Mouse (Mus musculus) gastrocnemius, postnatal 36 days (tissue): Measurements from ENCODE around the gene Nwd2. TPM values are rescaled to one million over a fixed set of nuclear protein-coding genes. Genes with fewer than 3 reads are reported as not detected.

ENCODE experiments used
- DNase-seq, 2 experiments: peaks; one replicate each; pipeline ENCODE4 v3.0.0; 2022
- intact Hi-C: fragments of 180-260 bp; cut with DNase I; formaldehyde crosslinking; loops from one replicate; pipeline ENCODE4 v1.15.1; 2025
- total RNA-seq, 2 experiments: library from RNA; stranded (reverse); gene quantifications; 2 replicates each; pipeline ENCODE4 v1.2.3; 2021

The Nwd2 gene
- total RNA-seq, 2 experiments from 2014 or later, result not detected

DNA sequence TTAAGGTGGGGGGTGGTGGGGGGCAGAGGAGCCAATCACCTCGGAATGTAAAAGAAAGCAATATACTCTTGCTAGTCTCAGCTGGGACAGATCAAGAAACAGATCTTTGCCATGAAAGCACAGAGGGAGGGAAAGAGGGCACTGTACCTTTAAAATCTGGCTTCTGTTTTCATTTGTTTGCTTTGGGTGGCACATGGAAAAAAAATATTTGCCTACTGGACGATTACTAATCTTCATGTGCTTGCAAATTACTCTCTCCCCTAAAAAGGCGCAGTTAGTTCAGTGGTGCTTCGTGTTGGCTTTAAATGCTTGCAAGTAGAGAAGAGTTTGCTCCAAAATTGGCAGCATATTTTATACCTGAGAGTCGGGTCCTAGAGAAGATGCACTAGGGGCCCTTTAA is 177.0 kb downstream of the Nwd2 start:
- no peak for DNase-seq
- intact Hi-C loops, result no loop called here

DNA sequence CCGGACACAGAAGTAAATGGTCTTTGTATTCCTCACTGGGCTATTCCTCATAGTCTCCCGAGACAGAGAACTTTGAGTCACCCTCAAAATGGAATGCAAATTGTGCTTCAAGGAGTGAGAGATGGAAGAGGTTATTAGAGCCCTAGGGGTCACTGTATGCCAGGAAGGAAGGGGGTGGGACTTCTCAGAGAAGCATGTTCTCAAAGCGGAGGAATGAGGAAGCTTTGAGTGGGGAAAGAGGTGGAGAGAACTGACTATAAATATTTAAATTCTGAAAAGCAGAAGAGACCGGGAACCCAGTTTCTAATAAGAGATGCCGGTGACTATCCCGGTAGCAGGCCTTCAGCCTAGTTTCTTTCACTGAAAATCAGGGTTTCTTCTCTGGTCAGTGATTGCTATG is 178.1 kb downstream of the Nwd2 start:
- intact Hi-C loops, result no loop called here
- DNase-seq, result no peak

DNA sequence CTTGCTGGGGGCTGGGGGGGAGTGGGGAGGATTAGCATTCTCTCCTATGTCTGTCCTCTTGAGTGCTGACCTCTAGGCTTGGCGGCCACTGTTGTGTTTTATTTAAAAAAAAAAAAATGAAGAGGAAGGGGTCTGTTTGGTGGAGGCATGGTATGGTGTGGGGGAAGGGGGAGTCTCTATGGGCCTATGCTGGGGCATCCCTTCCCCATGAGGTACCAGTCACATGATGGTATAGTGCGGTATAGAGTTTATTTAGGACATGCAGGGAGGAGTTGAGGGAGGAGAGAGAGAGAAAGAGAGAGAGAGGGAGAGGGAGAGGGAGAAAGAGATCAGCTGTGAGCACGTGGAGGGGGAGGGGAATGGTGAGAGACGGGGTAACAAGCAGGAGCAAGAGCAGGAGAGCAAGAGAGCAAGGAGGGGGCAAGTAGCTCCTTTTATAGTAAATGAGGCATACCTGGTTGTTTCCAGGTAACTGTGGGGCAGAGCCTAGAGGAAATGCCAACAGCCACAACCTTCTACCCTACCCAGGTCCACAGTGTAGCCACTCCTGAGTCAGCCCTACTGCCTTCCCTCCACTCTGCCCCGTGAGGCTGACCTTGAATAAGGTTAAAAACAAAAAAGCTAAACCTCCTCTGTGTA is 178.6 kb downstream of the Nwd2 start:
- DNase-seq, result no peak
- intact Hi-C loops, result no loop called here

DNA sequence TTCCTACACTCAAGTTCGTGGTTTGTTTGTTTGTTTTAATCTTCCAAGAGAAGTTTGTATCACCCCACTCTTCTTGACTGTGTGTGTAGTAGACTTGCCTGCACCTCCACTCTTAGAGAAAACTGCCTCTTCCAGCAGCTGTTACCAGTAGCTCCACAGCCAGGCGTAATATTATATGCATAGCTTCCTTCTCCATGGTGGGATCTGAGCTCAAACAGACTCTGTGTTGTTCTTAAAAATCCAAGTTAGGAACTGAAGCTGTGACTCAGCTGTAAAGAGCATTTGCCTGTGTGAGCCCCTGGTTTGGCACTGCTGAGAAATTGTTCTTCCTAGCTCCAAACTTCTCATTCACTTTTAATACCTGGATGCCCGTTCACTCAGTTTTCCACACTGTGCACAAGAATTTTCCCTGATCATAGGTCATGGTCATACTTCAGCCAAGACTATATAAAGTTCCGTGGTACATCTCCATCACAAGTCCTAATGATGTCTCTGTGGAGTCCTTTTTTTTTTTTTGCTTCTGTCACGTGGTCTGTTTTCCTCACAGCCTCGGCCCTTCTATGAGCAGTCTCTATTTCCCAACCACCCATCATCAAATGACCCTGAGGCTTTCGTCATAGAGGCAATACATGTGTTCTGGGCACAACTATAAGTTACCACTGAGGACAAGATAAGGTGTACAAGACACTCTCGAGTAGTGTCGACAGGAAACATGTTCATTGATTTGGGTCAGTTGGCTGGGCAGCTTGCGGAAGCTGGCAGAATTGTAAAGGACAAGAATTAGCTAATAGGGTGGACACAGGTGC is 179.7 kb downstream of the Nwd2 start:
- DNase-seq, result no peak
- intact Hi-C loops, result no loop called here

DNA sequence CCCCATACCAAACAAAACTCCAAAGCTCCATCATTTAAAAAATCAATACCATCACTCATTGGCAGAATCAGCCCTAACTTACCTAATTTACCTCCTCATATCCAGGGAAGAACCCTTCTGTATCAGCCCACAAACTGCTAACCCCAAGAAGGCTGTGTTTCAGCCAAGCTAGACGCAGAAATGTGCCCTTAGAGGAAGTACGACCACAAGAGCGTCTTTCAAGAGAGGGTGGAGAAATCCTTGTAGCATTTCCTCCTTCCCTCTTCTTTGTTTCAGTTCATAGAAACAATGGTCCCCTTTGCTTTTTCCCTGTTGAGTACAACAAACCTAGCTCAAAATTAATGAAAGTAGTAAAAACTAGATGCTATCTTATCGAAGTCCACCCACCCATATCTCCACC is 182.2 kb downstream of the Nwd2 start:
- intact Hi-C loops, result no loop called here
- DNase-seq, result no peak

DNA sequence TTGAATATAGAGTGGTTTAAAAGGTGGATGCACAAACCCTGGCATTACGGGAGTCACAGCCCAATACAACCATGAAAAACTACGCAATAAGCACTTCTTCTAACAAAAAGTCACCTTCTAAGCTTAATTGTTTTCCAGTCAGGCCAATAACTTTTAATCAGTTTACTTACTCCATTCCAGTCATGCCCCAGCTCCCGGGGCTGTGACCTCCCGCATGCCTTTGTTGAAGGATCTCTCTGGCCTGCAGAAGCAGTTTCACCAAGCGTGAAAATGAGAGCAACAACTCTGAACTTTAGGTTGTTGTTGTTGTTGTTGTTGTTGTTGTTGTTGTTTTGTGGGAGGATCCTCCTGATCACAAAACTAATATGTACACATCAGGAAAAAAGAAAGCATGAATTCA is 185.1 kb downstream of the Nwd2 start:
- DNase-seq, result no peak
- intact Hi-C loops, result no loop called here

DNA sequence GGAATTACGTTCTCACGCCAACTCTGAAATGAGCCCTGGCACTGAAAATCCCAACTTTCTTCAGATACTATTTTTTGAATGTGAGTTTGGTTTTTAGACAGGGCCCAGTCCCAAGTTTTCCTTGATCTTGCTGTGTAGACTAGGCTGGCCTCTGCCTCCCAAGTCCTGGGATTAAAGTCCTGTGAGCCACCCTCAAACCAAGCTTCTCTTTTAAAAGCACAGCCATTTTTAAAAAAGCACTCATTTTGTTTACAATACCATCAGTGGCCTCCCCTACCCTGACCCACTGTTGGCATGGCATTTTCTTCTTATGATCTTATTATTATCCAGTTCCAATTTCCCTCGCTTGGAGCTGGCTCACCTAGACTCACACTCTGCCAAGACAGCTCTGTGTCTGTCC is 185.5 kb downstream of the Nwd2 start:
- intact Hi-C loops, result no loop called here
- no peak for DNase-seq

DNA sequence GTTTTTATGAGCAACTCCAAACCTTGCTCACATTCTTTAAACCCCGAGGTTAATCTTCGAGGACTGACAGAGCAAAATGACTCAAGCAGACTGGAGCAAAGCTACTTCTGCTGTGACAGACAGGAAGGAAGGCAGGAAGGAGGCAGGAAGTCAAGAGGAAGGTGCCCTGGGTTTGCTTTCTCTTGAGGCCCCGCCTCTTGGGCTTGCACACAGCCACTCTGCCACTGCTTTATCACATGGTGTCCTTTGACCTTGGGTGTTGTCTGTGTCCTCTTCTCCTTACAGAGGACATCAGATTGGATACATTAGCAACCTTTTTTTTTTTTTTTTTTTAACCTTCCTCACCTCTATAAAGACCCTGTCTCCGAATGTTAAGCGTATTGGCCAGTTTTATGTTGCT is 188.2 kb downstream of the Nwd2 start:
- no peak for DNase-seq
- intact Hi-C loops, result no loop called here

DNA sequence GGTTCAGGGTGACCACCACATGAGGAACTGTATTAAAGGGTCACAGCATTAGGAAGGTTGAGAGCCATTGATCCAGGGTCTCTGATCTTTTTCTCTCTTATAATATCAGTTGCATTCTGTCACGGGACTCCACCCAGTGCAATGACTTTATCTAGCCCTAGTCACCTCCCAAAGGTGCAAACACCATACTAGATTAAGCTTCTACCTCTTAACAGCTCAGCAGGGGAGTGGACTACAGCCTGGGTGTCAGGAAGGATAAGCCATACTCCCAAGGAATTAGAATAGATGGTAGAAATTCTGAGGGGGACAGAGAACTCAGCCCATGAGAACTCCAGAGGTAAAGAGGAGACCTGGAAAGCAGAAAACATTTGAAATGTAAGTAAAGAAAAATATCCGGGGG is 188.9 kb downstream of the Nwd2 start:
- DNase-seq, result no peak
- intact Hi-C loops, result no loop called here

DNA sequence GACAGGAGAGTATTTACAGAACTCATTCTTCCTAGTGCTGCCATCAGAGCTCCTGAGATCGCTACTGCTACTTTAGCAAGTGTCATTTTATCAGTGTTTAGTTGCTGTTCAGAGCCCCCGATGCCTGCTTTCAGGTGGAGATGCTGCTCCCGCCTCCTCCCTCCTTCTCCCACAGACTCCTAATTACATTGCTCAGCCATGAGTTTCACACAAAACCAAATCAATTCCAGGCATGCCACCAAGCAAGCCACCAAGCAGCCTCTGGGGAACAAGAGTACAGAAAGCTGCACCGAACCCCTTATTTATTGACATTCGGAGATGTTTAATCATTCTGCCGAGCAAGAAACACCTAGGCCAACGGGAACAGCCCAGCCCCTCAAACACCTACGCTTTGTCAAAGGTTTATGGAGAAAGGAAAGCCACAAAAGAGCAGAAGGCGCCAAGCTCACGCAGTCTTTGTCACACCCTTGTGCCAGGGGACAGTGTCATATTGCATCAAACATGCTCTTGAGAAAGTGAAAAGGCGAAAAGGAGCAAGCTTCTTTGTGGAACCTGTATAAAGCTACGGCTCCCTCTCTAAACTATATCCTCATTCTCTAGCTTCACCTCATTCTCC is 191.0 kb downstream of the Nwd2 start:
- DNase-seq, result no peak
- intact Hi-C loops, result no loop called here

DNA sequence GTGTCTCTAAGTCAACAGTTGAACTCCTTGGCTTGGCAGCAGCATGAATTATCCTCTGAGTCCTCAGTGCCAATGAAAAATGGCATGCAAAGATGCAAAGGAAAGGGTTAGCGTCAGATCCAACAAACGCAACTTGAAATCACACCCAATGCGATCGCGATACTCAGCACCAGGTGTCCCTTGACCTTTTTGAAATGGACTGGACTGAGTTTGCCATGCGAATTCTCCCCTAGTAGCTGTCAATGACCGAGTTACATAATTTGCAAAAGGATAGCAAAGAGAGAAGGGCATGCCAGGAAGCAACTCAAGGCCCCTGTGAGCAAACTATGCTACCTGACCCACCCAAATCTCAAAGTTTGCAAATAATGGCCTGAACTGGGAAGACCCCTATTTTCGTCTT is 198.2 kb downstream of the Nwd2 start:
- DNase-seq, result no peak
- intact Hi-C loops, result no loop called here

DNA sequence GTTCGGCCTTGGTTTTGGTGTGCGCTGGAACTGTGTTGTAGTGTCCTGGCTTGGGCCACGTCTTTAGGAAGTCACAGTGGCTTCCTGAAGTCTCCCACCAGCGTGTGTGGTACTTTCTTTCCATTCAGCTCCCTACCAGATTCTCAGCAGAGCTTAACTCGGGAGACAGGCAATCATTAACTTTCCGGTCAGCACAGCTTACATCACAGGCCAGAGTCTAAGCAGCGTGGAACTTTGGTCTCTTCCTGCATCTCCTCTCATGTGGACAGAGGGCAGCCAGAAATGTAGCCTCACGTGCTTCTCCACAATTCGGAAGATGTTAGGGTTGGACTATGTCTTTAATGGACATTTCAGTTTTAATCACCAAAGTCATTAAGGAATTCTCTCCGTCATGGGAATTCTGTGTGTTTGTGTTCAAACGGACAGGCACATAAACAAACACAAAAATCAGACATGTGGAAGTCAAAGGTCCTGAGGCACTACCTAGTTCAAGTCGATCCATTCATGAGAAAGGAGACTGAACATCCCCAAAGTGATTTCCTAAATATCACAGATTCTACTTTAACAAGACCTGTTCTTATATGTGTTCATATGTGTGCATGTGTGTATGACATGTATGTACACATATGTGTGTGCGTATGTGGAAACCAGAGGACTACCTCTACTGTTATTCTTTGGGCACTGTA is 198.8 kb downstream of the Nwd2 start:
- no peak for DNase-seq
- intact Hi-C loops, result no loop called here

DNA sequence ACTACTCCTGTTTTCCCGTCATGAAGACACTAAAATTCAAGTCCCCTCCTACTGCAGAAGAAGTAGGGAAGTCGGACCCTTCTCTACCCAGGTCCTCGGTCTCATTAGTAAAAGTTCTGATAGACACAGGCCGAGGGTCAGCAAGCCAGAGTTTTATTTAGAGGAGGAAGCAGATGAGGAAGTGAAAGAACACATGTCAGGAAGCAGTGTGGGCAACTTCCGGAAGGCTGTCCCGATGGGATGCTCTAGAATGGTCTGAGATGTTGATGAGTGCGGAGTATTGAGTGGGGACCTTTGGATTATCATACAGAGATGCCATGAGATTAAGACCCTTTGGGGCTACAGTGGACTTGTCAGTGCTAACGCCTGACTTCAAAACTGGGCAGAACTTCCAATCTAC is 210.0 kb downstream of the Nwd2 start:
- intact Hi-C loops, result no loop called here
- DNase-seq, result no peak

Other genes starting within 250 kb of the Nwd2 start
- 1 to 10 TPM; 3.9 to 9.5 TPM for gene 0610040J01Rik, start 163.3 kb downstream of the Nwd2 start, total RNA-seq